Mouse (Mus musculus): ENCODE measurements around the gene Gid8.

The Gid8 gene

GRCm38 (mm10) chr2:180754976-180755688 lies 45.2 kb downstream of the Gid8 start:
- DNase-seq = no peak

DNA sequence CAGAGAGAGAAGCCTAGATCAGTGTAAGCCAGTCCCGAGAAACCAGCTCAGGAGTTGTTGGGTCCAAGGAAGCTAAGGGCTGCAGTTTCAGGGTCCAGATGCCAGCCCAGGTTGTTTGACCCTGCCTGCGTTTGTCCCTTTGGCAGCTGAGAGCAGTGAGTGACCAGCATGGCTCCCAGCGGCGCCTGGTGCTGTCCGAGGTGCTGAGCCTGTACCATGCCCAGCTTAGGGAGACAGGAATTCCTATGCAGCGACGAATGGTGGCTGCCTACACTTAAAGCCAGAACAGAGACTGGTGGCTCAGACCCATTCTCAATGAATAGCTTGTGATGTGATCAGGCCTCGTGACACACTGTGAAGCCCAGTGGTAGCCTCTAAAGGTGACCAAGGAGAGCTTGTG lies 46.0 kb downstream of the Gid8 start:
- peak; percentile 48 to 86 for DNase-seq

- no peak for DNase-seq
Observed at GRCm38 (mm10) chr2:180756786-180757185, 46.9 kb downstream of the Gid8 start.

- no peak for DNase-seq
Observed at GRCm38 (mm10) chr2:180758513-180759263, 48.8 kb downstream of the Gid8 start.

DNA sequence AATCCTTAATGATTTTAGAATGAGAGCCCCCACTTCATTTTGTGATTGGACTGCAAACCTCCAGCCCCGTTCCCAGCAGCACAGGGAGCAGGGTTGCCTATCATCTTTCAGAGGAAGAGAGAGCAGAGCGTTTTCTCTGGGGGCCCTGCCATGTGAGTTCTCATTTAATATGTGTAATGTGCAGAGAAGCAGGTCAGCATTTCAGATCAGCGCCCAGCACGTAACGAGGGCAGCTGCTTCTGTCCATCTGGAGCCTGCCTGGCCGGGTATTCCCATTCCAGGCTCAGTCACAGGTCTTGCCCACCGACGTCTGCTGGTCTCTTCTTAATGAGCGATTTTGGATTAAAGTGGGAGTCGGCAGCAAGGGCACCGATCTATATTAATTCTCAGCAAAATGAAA lies 55.1 kb downstream of the Gid8 start:
- DNase-seq = no peak

DNA sequence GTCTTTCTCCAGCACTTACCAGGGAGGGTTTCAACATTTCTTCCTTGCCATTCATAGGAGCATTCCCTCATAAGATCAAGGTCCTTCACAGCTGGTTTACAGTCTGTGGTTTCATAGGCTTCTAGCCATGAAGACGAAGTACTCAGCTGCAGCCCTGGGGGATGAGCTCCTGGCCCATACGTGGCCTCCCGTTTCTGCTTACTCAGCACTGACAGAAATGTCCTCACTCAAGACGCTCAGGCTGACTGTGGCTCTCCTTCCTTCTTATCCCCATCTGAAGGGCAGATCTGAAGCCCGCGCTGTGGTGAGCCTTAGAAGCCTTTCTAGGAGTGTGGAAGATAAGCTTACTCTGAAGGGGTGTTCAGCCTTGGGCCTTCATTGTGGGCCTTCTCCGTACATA lies 55.8 kb downstream of the Gid8 start:
- no peak for DNase-seq

Data from kidney, postnatal 36 days (tissue).